Mouse (Mus musculus) CH12.LX (cell line): ENCODE measurements around the gene Gng2. TPM values are rescaled to one million over a fixed set of nuclear protein-coding genes. Genes with fewer than 3 reads are reported as not detected.
"Not testable (repeated sequence)": the region's sequence is repeated elsewhere in the genome, so short reads cannot be mapped to it uniquely, and the experiment has no call there.

Source experiments
- DNase-seq: peaks from one replicate; pipeline ENCODE4 v3.0.0-alpha.2; 2013; ENCODE audit errors: extremely low read depth
- H3K27ac ChIP-seq: 2 replicates; pipeline ENCODE4 v1.5.1; 2012; ENCODE audit warnings: low read depth, mild to moderate bottlenecking, control low read depth, moderate library complexity; ENCODE audit not compliant: insufficient read depth
- H3K27me3 ChIP-seq: replicated peaks from 2 replicates; pipeline ENCODE3; 2012; ENCODE audit warnings: inconsistent platforms
- H3K36me3 ChIP-seq, 2 experiments: replicated peaks in 1 of 2; 2 replicates each; pipeline versions ENCODE3 to v1.6.1; 2012; ENCODE audit warnings: inconsistent platforms in 1 of 2, low read length in 1 of 2, mild to moderate bottlenecking in 1 of 2, mixed read lengths in 1 of 2, moderate library complexity in 1 of 2; ENCODE audit not compliant: control insufficient read depth in 1 of 2, insufficient read depth in 1 of 2
- H3K4me1 ChIP-seq, 2 experiments: 2 replicates each; pipeline ENCODE4 v1.6.1; 2012; ENCODE audit warnings: inconsistent platforms in 1 of 2, moderate library complexity in 1 of 2; ENCODE audit not compliant: insufficient read depth in 2 of 2, control insufficient read depth in 1 of 2
- H3K4me2 ChIP-seq: 2 replicates; pipeline ENCODE4 v1.6.1; 2012; ENCODE audit warnings: low read depth, mild to moderate bottlenecking, control low read depth; ENCODE audit not compliant: poor library complexity, insufficient read depth, severe bottlenecking
- H3K4me3 ChIP-seq, 3 experiments: fragments of 150-350 bp in 1 of 3; sonication (generic) in 1 of 3; replicated peaks in 1 of 3; 2 replicates each; pipeline versions ENCODE3 to v1.5.1; 2011 to 2012; ENCODE audit warnings: low read depth in 2 of 3, low read length in 2 of 3, mild to moderate bottlenecking in 2 of 3, moderate library complexity in 2 of 3, control low read depth in 1 of 3, improper control_type of control experiment in 1 of 3, inconsistent platforms in 1 of 3, mixed read lengths in 1 of 3; ENCODE audit not compliant: poor library complexity in 1 of 3
- H3K79me2 ChIP-seq: replicated peaks from 2 replicates; pipeline ENCODE4 v1.6.1; 2012; ENCODE audit warnings: mild to moderate bottlenecking, moderate library complexity; ENCODE audit not compliant: control insufficient read depth, poor library complexity, insufficient read depth, severe bottlenecking; ENCODE audit errors: extremely low read depth
- H3K9ac ChIP-seq: 2 replicates; pipeline ENCODE4 v1.6.1; 2012; ENCODE audit warnings: low read depth, mild to moderate bottlenecking, control low read depth, moderate library complexity; ENCODE audit not compliant: insufficient read depth
- H3K9me3 ChIP-seq: replicated peaks from 2 replicates; pipeline ENCODE3; 2012; ENCODE audit warnings: low read length, inconsistent platforms, mixed read lengths
- BHLHE40 ChIP-seq: IDR thresholded peaks from 2 replicates; pipeline ENCODE4 v1.6.1; 2011; ENCODE audit warnings: mild to moderate bottlenecking, low read depth, low read length, improper control_type of control experiment
- CTCF ChIP-seq, 2 experiments: IDR thresholded peaks in 1 of 2; conservative IDR thresholded peaks in 1 of 2; 2 replicates each; pipeline ENCODE4 v1.5.1; 2011 to 2012; ENCODE audit warnings: low read depth in 2 of 2, low read length in 2 of 2, improper control_type of control experiment in 1 of 2, inconsistent platforms in 1 of 2, mild to moderate bottlenecking in 1 of 2, moderate library complexity in 1 of 2
- E2F4 ChIP-seq: IDR thresholded peaks from 2 replicates; pipeline ENCODE4 v1.6.1; 2011; ENCODE audit warnings: low read depth, low read length, improper control_type of control experiment; ENCODE audit not compliant: insufficient replicate concordance
- ELF1 ChIP-seq: IDR thresholded peaks from 2 replicates; pipeline ENCODE4 v1.6.1; 2014; ENCODE audit warnings: low read depth, mild to moderate bottlenecking, inconsistent platforms, low read length, improper control_type of control experiment
- ETS1 ChIP-seq: conservative IDR thresholded peaks from 2 replicates; pipeline ENCODE4 v1.6.1; 2012; ENCODE audit warnings: low read depth, mild to moderate bottlenecking, inconsistent platforms, low read length, improper control_type of control experiment, moderate library complexity
- GABPA ChIP-seq: IDR thresholded peaks from 2 replicates; pipeline ENCODE4 v1.6.1; 2012; ENCODE audit warnings: low read depth, low read length, improper control_type of control experiment, inconsistent platforms; ENCODE audit not compliant: insufficient replicate concordance
- HCFC1 ChIP-seq: IDR thresholded peaks from 2 replicates; pipeline ENCODE4 v1.6.1; 2012; ENCODE audit warnings: low read depth, mild to moderate bottlenecking, inconsistent platforms, low read length, improper control_type of control experiment
- IRF4 ChIP-seq: IDR thresholded peaks from 2 replicates; pipeline ENCODE4 v1.6.1; 2014; ENCODE audit warnings: low read depth, mild to moderate bottlenecking, inconsistent platforms, low read length, improper control_type of control experiment
- JUN ChIP-seq: IDR thresholded peaks from 2 replicates; pipeline ENCODE4 v1.6.1; 2011; ENCODE audit warnings: low read depth, mild to moderate bottlenecking, low read length, improper control_type of control experiment, moderate library complexity; ENCODE audit not compliant: insufficient read depth
- MEF2A ChIP-seq: IDR thresholded peaks from 2 replicates; pipeline ENCODE4 v1.6.1; 2014; ENCODE audit warnings: low read depth, mild to moderate bottlenecking, inconsistent platforms, low read length, improper control_type of control experiment, borderline replicate concordance
- NRF1 ChIP-seq: IDR thresholded peaks from 2 replicates; pipeline ENCODE4 v1.6.1; 2014; ENCODE audit warnings: low read depth, mild to moderate bottlenecking, inconsistent platforms, low read length, improper control_type of control experiment, moderate library complexity
- POLR2A ChIP-seq: IDR thresholded peaks from 2 replicates; pipeline ENCODE4 v1.6.1; 2011; ENCODE audit warnings: low read depth, mild to moderate bottlenecking, improper control_type of control experiment, low read length
- RAD21 ChIP-seq: IDR thresholded peaks from 2 replicates; pipeline ENCODE4 v1.6.1; 2011; ENCODE audit warnings: low read depth, mild to moderate bottlenecking, low read length, improper control_type of control experiment, moderate library complexity
- SIN3A ChIP-seq: IDR thresholded peaks from 2 replicates; pipeline ENCODE4 v1.6.1; 2012; ENCODE audit warnings: low read length, improper control_type of control experiment, inconsistent platforms
- SMC3 ChIP-seq: IDR thresholded peaks from 2 replicates; pipeline ENCODE4 v1.6.1; 2011; ENCODE audit warnings: low read depth, low read length, improper control_type of control experiment
- TBP ChIP-seq: conservative IDR thresholded peaks from 2 replicates; pipeline ENCODE4 v1.6.1; 2011; ENCODE audit warnings: low read depth, low read length, improper control_type of control experiment
- UBTF ChIP-seq: IDR thresholded peaks from 2 replicates; pipeline ENCODE4 v1.6.1; 2012; ENCODE audit warnings: low read depth, mild to moderate bottlenecking, inconsistent platforms, low read length, improper control_type of control experiment, moderate library complexity
- ZNF384 ChIP-seq: IDR thresholded peaks from 2 replicates; pipeline ENCODE4 v1.6.1; 2012; ENCODE audit warnings: low read depth, low read length, improper control_type of control experiment, inconsistent platforms
- dilution Hi-C: fragments of 300-500 bp; cut with MboI; formaldehyde crosslinking; loops from 2 replicates; pipeline ENCODE4 v1.14.3; 2020; ENCODE audit warnings: low sequenced_read_pairs; ENCODE audit not compliant: extremely low pct_unique_long_range_greater_than_20kb, extremely low pct_ligation_motif_present
- in situ Hi-C: fragments of 300-500 bp; cut with MboI; formaldehyde crosslinking; loops from 3 replicates; pipeline ENCODE4 v1.14.3; 2019; ENCODE audit warnings: low sequenced_read_pairs, low pct_ligation_motif_present, low pct_unique_long_range_greater_than_20kb, mixed read lengths
- polyA plus RNA-seq: library from polyadenylated mRNA; unstranded; fragments of >175 nt; gene quantifications from 2 replicates; pipeline ENCODE4 v1.2.1, GENCODE M21; 2012; ENCODE audit warnings: low read depth; ENCODE audit not compliant: insufficient read length
- total RNA-seq, 2 experiments: library from RNA; depleted of rRNA; stranded (reverse); fragments of 300-350 nt in 1 of 2; fragments of >200 nt in 1 of 2; gene quantifications; 2 replicates each; pipeline ENCODE4 v1.2.3; 2012 to 2014

Gng2 gene
- total and polyA plus RNA-seq, 3 experiments, result 52.1 to 67.7 (median 63.4) TPM

GRCm38 (mm10) chr14:19900492-19900891 lies 76.9 kb downstream of the Gng2 start:
- Histone ChIP-seq H3K9me3 (no peaks in the 10 kb centered on the region), H3K4me2 (no peak overlapping the region), H3K27ac (no peak overlapping the region), H3K27me3 (no peaks in the 10 kb centered on the region), H3K4me1 (peaks cover 0 to 14% of the 10 kb centered on the region in 2 experiments; a peak in 2 of 4 replicates), H3K79me2 (no peaks in the 10 kb centered on the region; the same call in 1 of the 2 replicates), H3K36me3 (peaks cover 3 to 26% of the 10 kb centered on the region in 2 experiments), H3K4me3 (no peak overlapping the region), H3K9ac (no peak overlapping the region)
- TF ChIP-seq SIN3A (no peak), POLR2A (no peak)
- dilution Hi-C loops, result no loop called here
- in situ Hi-C loops, result no loop called here
- DNase-seq, result no peak

- no peaks in the 10 kb centered on the region for H3K79me2 ChIP-seq
- no peak for TF ChIP-seq ELF1
- TF ChIP-seq ZNF384, result no peak
- TF ChIP-seq JUN, result no peak
- no peak for TF ChIP-seq GABPA
- no peak for TF ChIP-seq NRF1
- no peak for TF ChIP-seq UBTF
- no peak for TF ChIP-seq HCFC1
- TF ChIP-seq IRF4, result no peak
- no peak for TF ChIP-seq MEF2A
- TF ChIP-seq E2F4, result no peak
- TF ChIP-seq RAD21, result no peak
- no peak for TF ChIP-seq CTCF (conservative IDR thresholded peaks at IDR 0.05 in 1 of 2, IDR thresholded peaks at IDR 0.05 in 1 of 2; ENCODE audit: low read depth in 2 of 2, low read length in 2 of 2)
- TF ChIP-seq TBP, result no peak
- no peak for TF ChIP-seq ETS1
- no peak for TF ChIP-seq POLR2A
- TF ChIP-seq BHLHE40, result no peak
- no peak for TF ChIP-seq SMC3
- TF ChIP-seq, all 38 proteins: peak for 0
- Histone ChIP-seq H3K9me3 (no peaks in the 10 kb centered on the region), H3K4me2 (no peak overlapping the region), H3K36me3 (peaks cover 25 to 47% of the 10 kb centered on the region in 2 experiments), H3K4me1 (peaks cover 0 to 4% of the 10 kb centered on the region in 2 experiments; a peak in 1 of 4 replicates), H3K27me3 (no peaks in the 10 kb centered on the region), H3K9ac (no peak overlapping the region), H3K4me3 (no peak overlapping the region), H3K27ac (no peak overlapping the region)
- no peak for DNase-seq
- in situ Hi-C loops, result no loop called here
- dilution Hi-C loops, result no loop called here
Measured at GRCm38 (mm10) chr14:19887569-19887968, 89.9 kb downstream of the Gng2 start.

GRCm38 (mm10) chr14:19884431-19884830 lies 93.0 kb downstream of the Gng2 start:
- H3K4me2 ChIP-seq, H3K79me2 ChIP-seq, H3K27me3 ChIP-seq, H3K9ac ChIP-seq, in situ Hi-C loops, DNase-seq, dilution Hi-C loops, H3K4me3 ChIP-seq, H3K27ac ChIP-seq, H3K9me3 ChIP-seq, H3K4me1 ChIP-seq: not testable (repeated sequence)
- peaks cover 11 to 31% of the 10 kb centered on the region in 2 experiments for H3K36me3 ChIP-seq
